Mouse (Mus musculus) kidney, adult 2 months (tissue): ENCODE results near the gene Apobec3.

Experiments used
- CTCF ChIP-seq: fragments of 200-500 bp; conservative IDR thresholded peaks from 2 replicates; pipeline ENCODE4 v1.5.1; 2011; ENCODE audit warnings: low read depth, mild to moderate bottlenecking, control low read depth, low read length, moderate library complexity, mixed read lengths; ENCODE audit not compliant: insufficient read depth, insufficient read length
- POLR2A ChIP-seq: fragments of 200-500 bp; IDR thresholded peaks from one replicate; pipeline ENCODE4 v1.6.1; 2011; ENCODE audit warnings: low read depth, low read length, control low read depth

- TF ChIP-seq CTCF (no peak), POLR2A (no peak)
Measured at GRCm38 (mm10) chr15:79867260-79868002, 24.0 kb upstream of the Apobec3 start.
